24 mouse cellular contexts compared by ENCODE assay signal in genomic region chr1:144572972-144573371, GRCm38 (mm10). TPM values are rescaled to one million over a fixed set of nuclear protein-coding genes. Genes with fewer than 3 reads are reported as not detected.
DNase-seq lines count a peak whose midpoint lies in the region; ATAC-seq and TF ChIP-seq lines count a peak whose summit lies in the region.
"Had no signal": no experiment of that assay in that cellular context is flagged by ENCODE, and none has a peak within 500 bp of the region (broad histone marks: within the 10 kb centered on the region; RNA-seq: fewer than 3 reads in every experiment).

No protein-coding gene starts in this region.

- no peak overlapping the region for H3K9ac ChIP-seq in forebrain, embryonic 14.5 days (ENCODE audit: low read length)
- no peak overlapping the region for H3K9ac ChIP-seq in forebrain, embryonic 12.5 days
- H3K9ac ChIP-seq in intestine, postnatal 0 days (ENCODE audit: low read depth, low read length): no peak overlapping the region
- H3K9ac ChIP-seq in intestine, embryonic 15.5 days: no peak overlapping the region
- H3K9ac ChIP-seq: heart, embryonic 15.5 days; kidney, embryonic 15.5 days; liver, postnatal 0 days had no signal

- H3K4me1 ChIP-seq in forebrain, embryonic 14.5 days (ENCODE audit: control insufficient read depth, insufficient read depth, low read length): no peaks in the 10 kb centered on the region
- H3K4me1 ChIP-seq in forebrain, embryonic 12.5 days: 0 out of 2 replicates have a peak, but pooled peaks cover 2% of the 10 kb centered on the region
- H3K4me1 ChIP-seq in intestine, postnatal 0 days (replicated peaks; ENCODE audit: control insufficient read depth, insufficient read depth, low read length): no peaks in the 10 kb centered on the region
- H3K4me1 ChIP-seq in intestine, embryonic 15.5 days (replicated peaks): no peaks in the 10 kb centered on the region
- H3K4me1 ChIP-seq: heart, embryonic 15.5 days; hindbrain, embryonic 10.5 days; kidney, embryonic 15.5 days had no signal

- H3K4me3 ChIP-seq in forebrain, embryonic 14.5 days (ENCODE audit: low read depth, low read length): no peak overlapping the region
- H3K4me3 ChIP-seq in forebrain, embryonic 12.5 days (replicated peaks): no peak overlapping the region
- H3K4me3 ChIP-seq in intestine, postnatal 0 days (ENCODE audit: low read depth, low read length): no peak overlapping the region
- no peak overlapping the region for H3K4me3 ChIP-seq in intestine, embryonic 15.5 days (replicated peaks)
- H3K4me3 ChIP-seq: heart, embryonic 15.5 days; hindbrain, embryonic 10.5 days; kidney, embryonic 15.5 days; megakaryocyte, embryonic 14.5 days had no signal

- no peak overlapping the region for H3K27ac ChIP-seq in forebrain, embryonic 14.5 days (ENCODE audit: low read depth, low read length)
- H3K27ac ChIP-seq in forebrain, embryonic 12.5 days: no peak overlapping the region
- H3K27ac ChIP-seq in intestine, postnatal 0 days (ENCODE audit: low read depth, low read length): no peak overlapping the region
- no peak overlapping the region for H3K27ac ChIP-seq in intestine, embryonic 15.5 days
- H3K27ac ChIP-seq: heart, embryonic 15.5 days; hindbrain, embryonic 10.5 days; kidney, embryonic 15.5 days had no signal

- no peak overlapping the region for H3K4me2 ChIP-seq in forebrain, embryonic 14.5 days (ENCODE audit: low read length)
- no peak overlapping the region for H3K4me2 ChIP-seq in forebrain, embryonic 12.5 days
- no peak overlapping the region for H3K4me2 ChIP-seq in intestine, postnatal 0 days (replicated peaks; ENCODE audit: low read depth)
- no peak overlapping the region for H3K4me2 ChIP-seq in intestine, embryonic 15.5 days (replicated peaks)
- H3K4me2 ChIP-seq: heart, embryonic 15.5 days; kidney, embryonic 15.5 days had no signal

- 98% methylated on average over 2 of the region's 2 CpGs for WGBS in forebrain, embryonic 14.5 days
- WGBS in forebrain, embryonic 12.5 days: 94% methylated on average over 2 of the region's 2 CpGs
- WGBS in intestine, postnatal 0 days: 91% methylated on average over 2 of the region's 2 CpGs
- 88% methylated on average over 2 of the region's 2 CpGs for WGBS in intestine, embryonic 15.5 days

- H3K36me3 ChIP-seq in forebrain, embryonic 14.5 days (ENCODE audit: control insufficient read depth, insufficient read depth, low read length): no peaks in the 10 kb centered on the region
- no peaks in the 10 kb centered on the region for H3K36me3 ChIP-seq in forebrain, embryonic 12.5 days (replicated peaks)
- H3K36me3 ChIP-seq in intestine, postnatal 0 days (ENCODE audit: control insufficient read depth, insufficient read depth): no peaks in the 10 kb centered on the region
- no peaks in the 10 kb centered on the region for H3K36me3 ChIP-seq in intestine, embryonic 15.5 days
- H3K36me3 ChIP-seq: heart, embryonic 15.5 days; hindbrain, embryonic 10.5 days; kidney, embryonic 15.5 days had no signal

- no peaks in the 10 kb centered on the region for H3K27me3 ChIP-seq in forebrain, embryonic 14.5 days (replicated peaks; ENCODE audit: control insufficient read depth, insufficient read depth, low read length)
- H3K27me3 ChIP-seq in forebrain, embryonic 12.5 days: no peaks in the 10 kb centered on the region
- H3K27me3 ChIP-seq in intestine, postnatal 0 days (replicated peaks; ENCODE audit: control insufficient read depth, insufficient read depth, low read length): no peaks in the 10 kb centered on the region
- no peaks in the 10 kb centered on the region for H3K27me3 ChIP-seq in intestine, embryonic 15.5 days (replicated peaks)
- H3K27me3 ChIP-seq: heart, embryonic 15.5 days; kidney, embryonic 15.5 days; megakaryocyte, embryonic 14.5 days had no signal

- H3K9me3 ChIP-seq in forebrain, embryonic 14.5 days (replicated peaks; ENCODE audit: control insufficient read depth, low read length): no peaks in the 10 kb centered on the region
- no peaks in the 10 kb centered on the region for H3K9me3 ChIP-seq in forebrain, embryonic 12.5 days
- no peaks in the 10 kb centered on the region for H3K9me3 ChIP-seq in intestine, postnatal 0 days (ENCODE audit: control insufficient read depth)
- H3K9me3 ChIP-seq in intestine, embryonic 15.5 days: no peaks in the 10 kb centered on the region
- H3K9me3 ChIP-seq: heart, embryonic 15.5 days; hindbrain, embryonic 10.5 days; kidney, embryonic 15.5 days; megakaryocyte, embryonic 14.5 days had no signal

- no peak for ATAC-seq in forebrain, embryonic 14.5 days
- ATAC-seq in forebrain, embryonic 12.5 days (ENCODE audit: low FRiP score): no peak
- ATAC-seq in intestine, postnatal 0 days: no peak
- no peak for ATAC-seq in intestine, embryonic 15.5 days
- ATAC-seq: liver, postnatal 0 days had no signal

- DNase-seq in forebrain, embryonic 14.5 days (ENCODE audit: low spot score): peak; percentile 16
- peak; percentile 44 for DNase-seq in 3T3-L1 (ENCODE audit: low read depth, low spot score)
- peak; percentile 22 for DNase-seq in brain, adult 2 months (ENCODE audit: low read depth, low spot score)
- DNase-seq in thymus, postnatal 10 days (ENCODE audit: low spot score in 2 of 2): no peak
- DNase-seq in kidney, postnatal 25 days: no peak
- DNase-seq: adrenal gland, adult 2 months; cerebellum, adult 9-11 months; gastrocnemius, postnatal 10 days; heart, adult 18-20 months; left cerebral cortex, postnatal 4 days; liver; liver, postnatal 0 days; right cerebral cortex, adult 18-20 months; thymus, adult 2 months had no signal

- peak; percentile 18; the same call in 1 of the 2 replicates for TF ChIP-seq CTCF in intestine, postnatal 0 days (IDR thresholded peaks at IDR 0.05; ENCODE audit: low read depth)

RNA-seq across cellular contexts. Expression of gene Rgs21, which starts 5.5 kb away (rescaled TPM):
- polyA plus RNA-seq in forebrain, embryonic 14.5 days (2014; fragmentation: Nextera tagmentation; extraction: Ambion mirVana): not detected in 2 replicates
- polyA plus RNA-seq in forebrain, embryonic 12.5 days (2016; fragmentation: Nextera tagmentation; extraction: Ambion mirVana): not detected in 2 replicates
- not detected in 2 replicates for polyA plus RNA-seq in intestine, postnatal 0 days (2015; fragmentation: Nextera tagmentation; extraction: Ambion mirVana)
- not detected in 2 replicates for polyA plus RNA-seq in intestine, embryonic 15.5 days (2015; fragmentation: Nextera tagmentation; extraction: Ambion mirVana)
- polyA plus RNA-seq: adrenal gland, adult 2 months; embryonic facial prominence, embryonic 14.5 days; heart, embryonic 15.5 days; hindbrain, embryonic 10.5 days; intestine, embryonic 14.5 days; kidney, embryonic 15.5 days; liver, postnatal 0 days; neural tube, embryonic 11.5 days; thymus, adult 2 months had no signal

Comparison
In these comparisons a context has a peak if more than half of its experiments do, and no peak if none do; other contexts are left out.
1. DNase-seq: peak in forebrain, embryonic 14.5 days (single experiment), 3T3-L1 (single experiment) and brain, adult 2 months (single experiment); none in thymus, postnatal 10 days (0 of 2) and kidney, postnatal 25 days (0 of 2).